Mouse (Mus musculus): Measurements from ENCODE around the gene Gm20696. TPM values are rescaled to one million over a fixed set of nuclear protein-coding genes. Genes with fewer than 3 reads are reported as not detected.

The Gm20696 gene
- polyA plus RNA-seq, 1 experiment from 2014 or later = 6.5 TPM

DNA sequence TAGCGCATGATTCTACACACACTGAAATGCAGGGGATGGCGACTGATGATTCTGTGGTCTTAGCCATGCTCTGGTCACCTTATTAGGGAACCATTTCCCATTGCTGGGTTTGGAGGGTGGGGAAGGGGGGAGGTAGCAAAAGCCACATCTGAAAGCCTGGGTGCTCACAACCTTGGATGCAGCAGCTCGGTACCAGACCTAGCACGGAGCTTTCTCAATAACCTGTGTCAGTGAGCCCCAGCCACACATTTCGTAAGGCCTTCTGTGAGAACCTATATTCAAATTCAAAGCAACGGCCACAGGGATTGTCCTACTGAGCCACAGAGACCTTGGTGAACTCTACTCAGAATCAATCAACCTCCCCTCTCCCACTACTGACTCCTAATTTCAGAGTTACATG, 254.0 kb downstream of the Gm20696 start:
- Histone ChIP-seq H3K27me3 (no peaks in the 10 kb centered on the region), H3K4me1 (peaks cover 8% of the 10 kb centered on the region; the same call in 1 of the 2 replicates), H3K4me2 (replicated peaks) (no peak overlapping the region), H3K36me3 (no peaks in the 10 kb centered on the region), H3K4me3 (no peak overlapping the region), H3K27ac (no peak overlapping the region), H3K9ac (no peak overlapping the region), H3K9me3 (no peaks in the 10 kb centered on the region)
- ATAC-seq (ENCODE audit: low FRiP score, low read depth) = no peak
- 87% methylated on average over 6 of the region's 6 CpGs for WGBS

DNA sequence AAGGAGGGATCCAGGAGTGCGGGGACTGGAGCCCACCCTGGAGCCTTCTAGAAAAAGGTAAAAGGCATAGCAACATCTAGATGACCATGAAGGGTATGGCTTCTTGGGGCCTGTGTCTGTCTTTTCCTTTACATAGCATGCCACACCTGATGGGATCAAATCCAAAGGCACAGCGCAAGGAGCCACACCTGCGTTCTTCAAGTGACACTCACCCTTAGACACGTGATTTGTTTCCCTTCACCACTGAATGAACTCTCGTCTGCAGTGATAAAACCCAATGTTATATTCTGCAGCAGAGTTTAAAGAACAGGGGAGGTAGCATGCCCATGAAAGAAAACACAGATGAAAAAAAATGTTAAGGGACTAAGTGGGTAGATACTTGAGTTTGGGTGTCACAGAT, 257.0 kb downstream of the Gm20696 start:
- Histone ChIP-seq H3K36me3 (no peaks in the 10 kb centered on the region), H3K27ac (no peak overlapping the region), H3K9ac (no peak overlapping the region), H3K4me1 (peaks cover 14% of the 10 kb centered on the region; the same call in 1 of the 2 replicates), H3K4me3 (no peak overlapping the region), H3K9me3 (no peaks in the 10 kb centered on the region), H3K4me2 (replicated peaks) (no peak overlapping the region), H3K27me3 (no peaks in the 10 kb centered on the region)
- ATAC-seq (ENCODE audit: low FRiP score, low read depth) = no peak
- 84% methylated on average over 5 of the region's 5 CpGs for WGBS

- WGBS = 80% methylated on average over 4 of the region's 4 CpGs
- Histone ChIP-seq H3K4me2 (replicated peaks) (no peak overlapping the region), H3K9me3 (no peaks in the 10 kb centered on the region), H3K9ac (no peak overlapping the region), H3K4me3 (no peak overlapping the region), H3K4me1 (peaks cover 14% of the 10 kb centered on the region; the same call in 1 of the 2 replicates), H3K36me3 (no peaks in the 10 kb centered on the region), H3K27ac (no peak overlapping the region), H3K27me3 (no peaks in the 10 kb centered on the region)
- no peak for ATAC-seq (ENCODE audit: low FRiP score, low read depth)
Observed at GRCm38 (mm10) chr6:99408880-99409279, 257.7 kb downstream of the Gm20696 start.

DNA sequence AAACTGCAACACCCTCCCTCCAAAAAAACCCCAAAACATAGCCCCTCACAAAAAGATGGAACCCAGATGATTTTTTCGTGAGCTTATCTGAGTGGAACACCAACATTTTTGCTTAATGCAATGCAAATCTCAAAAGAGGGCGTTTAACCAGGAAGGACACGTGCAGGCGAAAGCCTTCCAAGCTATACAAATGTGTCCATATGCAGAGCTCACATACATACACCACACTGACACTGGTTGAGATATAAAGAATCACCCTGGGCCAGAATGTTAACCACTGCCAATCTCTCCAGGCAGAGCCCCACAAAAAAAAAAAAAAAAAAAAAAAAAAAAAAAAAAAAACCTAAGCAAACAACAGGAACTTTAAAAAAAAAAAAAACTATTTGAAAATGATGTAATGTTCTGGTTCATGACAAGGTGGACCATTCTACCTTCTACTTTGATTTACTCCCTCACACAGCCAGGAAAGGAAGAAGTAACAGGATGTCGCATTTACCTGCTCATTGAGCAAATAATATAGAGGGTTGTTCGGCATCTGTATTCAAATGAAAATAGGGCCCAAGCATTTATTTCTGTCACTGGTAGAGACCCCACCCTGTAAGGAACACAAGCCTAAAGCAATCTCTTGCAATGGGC, 262.7 kb downstream of the Gm20696 start:
- H3K9me3 ChIP-seq = no peaks in the 10 kb centered on the region
- H3K4me3 ChIP-seq = no peak overlapping the region
- H3K4me2 ChIP-seq (replicated peaks) = no peak overlapping the region
- peaks cover 34% of the 10 kb centered on the region for H3K4me1 ChIP-seq
- no peak overlapping the region for H3K9ac ChIP-seq
- no peaks in the 10 kb centered on the region for H3K27me3 ChIP-seq
- ATAC-seq (ENCODE audit: low FRiP score, low read depth) = no peak
- no peak overlapping the region for H3K27ac ChIP-seq
- WGBS = 94% methylated on average over 6 of the region's 6 CpGs
- peaks cover 6% of the 10 kb centered on the region; the same call in 1 of the 2 replicates for H3K36me3 ChIP-seq

GRCm38 (mm10) chr6:99402941-99403340, 263.7 kb downstream of the Gm20696 start:
- H3K9me3 ChIP-seq = no peaks in the 10 kb centered on the region
- H3K36me3 ChIP-seq = peaks cover 11% of the 10 kb centered on the region
- no peak overlapping the region for H3K27ac ChIP-seq
- WGBS = 42% methylated on average over 9 of the region's 9 CpGs
- H3K4me2 ChIP-seq (replicated peaks) = no peak overlapping the region
- ATAC-seq (ENCODE audit: low FRiP score, low read depth) = no peak
- H3K9ac ChIP-seq = no peak overlapping the region
- no peak overlapping the region for H3K4me3 ChIP-seq
- no peaks in the 10 kb centered on the region for H3K27me3 ChIP-seq
- H3K4me1 ChIP-seq = peaks cover 34% of the 10 kb centered on the region

DNA sequence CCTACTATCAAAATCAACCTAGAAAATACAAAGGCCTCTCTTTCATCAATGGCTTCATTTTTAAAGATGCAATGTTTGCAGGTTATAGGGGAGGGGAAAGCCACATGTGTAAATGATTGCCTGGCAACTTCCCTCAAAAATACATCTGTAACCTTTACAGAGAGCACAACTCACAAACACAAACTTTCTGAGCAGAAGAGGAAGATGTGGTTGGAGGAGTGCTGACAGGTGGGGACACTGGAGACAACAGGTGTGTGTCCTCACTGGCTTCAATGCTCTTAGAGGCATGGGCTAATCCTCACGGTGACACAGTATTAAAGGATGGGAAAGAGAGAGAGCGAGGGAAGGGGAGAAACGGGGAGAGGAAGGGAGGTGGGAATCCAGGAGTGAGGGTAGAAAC, 264.2 kb downstream of the Gm20696 start:
- Histone ChIP-seq H3K4me3 (no peak overlapping the region), H3K27ac (no peak overlapping the region), H3K9me3 (no peaks in the 10 kb centered on the region), H3K27me3 (no peaks in the 10 kb centered on the region), H3K36me3 (peaks cover 16% of the 10 kb centered on the region), H3K9ac (no peak overlapping the region), H3K4me2 (replicated peaks) (no peak overlapping the region), H3K4me1 (peaks cover 34% of the 10 kb centered on the region)
- ATAC-seq (ENCODE audit: low FRiP score, low read depth) = no peak
- WGBS = 65% methylated on average over 3 of the region's 3 CpGs

DNA sequence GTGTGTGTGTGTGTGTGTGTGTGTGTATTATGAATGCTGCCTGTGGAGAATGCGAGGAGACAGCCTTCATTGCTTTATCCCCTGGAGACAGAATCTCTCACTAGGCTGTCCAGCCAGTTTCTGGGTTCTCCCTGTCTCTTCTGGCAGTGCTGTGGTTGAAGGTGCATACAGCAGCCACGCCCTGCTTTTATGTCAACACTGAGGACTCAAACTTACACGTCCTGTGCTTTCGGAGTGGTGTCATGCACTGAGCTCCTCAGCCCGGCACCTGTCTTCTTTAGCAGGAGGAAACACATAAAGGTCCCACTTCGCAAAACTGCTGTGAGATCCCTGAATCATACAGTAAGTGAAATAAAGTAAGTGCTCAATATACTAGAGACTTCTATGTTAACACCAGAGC, 264.8 kb downstream of the Gm20696 start:
- Histone ChIP-seq H3K27me3 (no peaks in the 10 kb centered on the region), H3K4me1 (peaks cover 34% of the 10 kb centered on the region), H3K9me3 (no peaks in the 10 kb centered on the region), H3K9ac (no peak overlapping the region), H3K4me2 (replicated peaks) (no peak overlapping the region), H3K4me3 (no peak overlapping the region), H3K36me3 (peaks cover 21% of the 10 kb centered on the region), H3K27ac (no peak overlapping the region)
- ATAC-seq (ENCODE audit: low FRiP score, low read depth) = no peak
- 74% methylated on average over 5 of the region's 6 CpGs for WGBS

DNA sequence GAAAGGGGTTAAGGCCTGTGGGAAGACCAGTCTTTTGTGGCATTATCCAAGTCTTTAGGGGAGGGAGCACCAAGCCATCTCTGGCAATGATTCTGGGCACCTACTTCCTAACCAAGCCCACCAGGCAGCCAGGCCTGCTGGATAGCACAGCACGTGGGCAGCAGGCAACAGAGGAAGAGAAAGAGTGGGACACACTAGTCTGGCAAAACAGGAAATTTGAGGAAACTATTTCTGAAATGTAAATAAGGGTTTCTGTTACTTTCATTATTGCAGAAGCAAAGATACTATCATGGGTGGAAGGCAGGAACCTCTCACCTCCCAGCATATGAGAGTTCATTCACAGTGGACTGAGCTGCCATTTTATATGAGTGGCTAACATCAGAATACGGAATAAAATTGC, 265.4 kb downstream of the Gm20696 start:
- Histone ChIP-seq H3K9ac (no peak overlapping the region), H3K27ac (no peak overlapping the region), H3K9me3 (no peaks in the 10 kb centered on the region), H3K4me2 (replicated peaks) (no peak overlapping the region), H3K27me3 (no peaks in the 10 kb centered on the region), H3K4me1 (peaks cover 30% of the 10 kb centered on the region), H3K36me3 (peaks cover 23% of the 10 kb centered on the region), H3K4me3 (no peak overlapping the region)
- ATAC-seq (ENCODE audit: low FRiP score, low read depth) = no peak
- WGBS = 46% methylated on average over 2 of the region's 2 CpGs

- Histone ChIP-seq H3K36me3 (peaks cover 23% of the 10 kb centered on the region), H3K4me1 (peaks cover 25% of the 10 kb centered on the region), H3K4me2 (replicated peaks) (no peak overlapping the region), H3K9me3 (no peaks in the 10 kb centered on the region), H3K9ac (no peak overlapping the region), H3K4me3 (no peak overlapping the region), H3K27me3 (no peaks in the 10 kb centered on the region), H3K27ac (no peak overlapping the region)
- WGBS = 56% methylated on average over 12 of the region's 12 CpGs
- no peak for ATAC-seq (ENCODE audit: low FRiP score, low read depth)
Observed at GRCm38 (mm10) chr6:99395745-99396144, 270.9 kb downstream of the Gm20696 start.

DNA sequence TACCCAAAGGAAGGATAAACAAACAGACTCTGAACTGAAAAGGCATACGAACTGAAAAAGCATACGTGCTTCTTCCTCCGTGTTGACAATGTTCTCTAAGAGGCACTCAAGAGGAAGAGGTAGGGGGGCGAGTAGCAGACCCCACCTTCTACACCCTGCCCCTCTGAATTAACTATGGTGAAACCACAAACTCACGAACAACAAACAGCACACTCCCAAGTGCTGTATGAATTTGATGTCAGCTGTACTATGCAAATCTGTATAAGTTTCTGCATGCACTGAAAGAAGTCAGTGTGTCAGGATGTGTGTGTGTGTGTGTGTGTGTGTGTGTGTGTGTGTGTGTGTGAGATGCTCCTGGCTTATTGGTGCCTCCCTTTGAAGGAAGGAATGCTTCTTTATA, 271.8 kb downstream of the Gm20696 start:
- Histone ChIP-seq H3K4me1 (peaks cover 22% of the 10 kb centered on the region), H3K36me3 (peaks cover 23% of the 10 kb centered on the region), H3K4me3 (no peak overlapping the region), H3K9me3 (no peaks in the 10 kb centered on the region), H3K27me3 (no peaks in the 10 kb centered on the region), H3K9ac (no peak overlapping the region), H3K27ac (no peak overlapping the region), H3K4me2 (replicated peaks) (no peak overlapping the region)
- WGBS = 75% methylated on average over 5 of the region's 5 CpGs
- ATAC-seq (ENCODE audit: low FRiP score, low read depth) = no peak

- Histone ChIP-seq H3K27me3 (no peaks in the 10 kb centered on the region), H3K36me3 (peaks cover 9% of the 10 kb centered on the region; the same call in 1 of the 2 replicates), H3K4me2 (replicated peaks) (no peak overlapping the region), H3K27ac (no peak overlapping the region), H3K9ac (no peak overlapping the region), H3K4me3 (no peak overlapping the region), H3K9me3 (no peaks in the 10 kb centered on the region), H3K4me1 (peaks cover 41% of the 10 kb centered on the region)
- no peak for ATAC-seq (ENCODE audit: low FRiP score, low read depth)
- WGBS = 90% methylated on average over 6 of the region's 6 CpGs
Observed at GRCm38 (mm10) chr6:99392484-99392883, 274.1 kb downstream of the Gm20696 start.

DNA sequence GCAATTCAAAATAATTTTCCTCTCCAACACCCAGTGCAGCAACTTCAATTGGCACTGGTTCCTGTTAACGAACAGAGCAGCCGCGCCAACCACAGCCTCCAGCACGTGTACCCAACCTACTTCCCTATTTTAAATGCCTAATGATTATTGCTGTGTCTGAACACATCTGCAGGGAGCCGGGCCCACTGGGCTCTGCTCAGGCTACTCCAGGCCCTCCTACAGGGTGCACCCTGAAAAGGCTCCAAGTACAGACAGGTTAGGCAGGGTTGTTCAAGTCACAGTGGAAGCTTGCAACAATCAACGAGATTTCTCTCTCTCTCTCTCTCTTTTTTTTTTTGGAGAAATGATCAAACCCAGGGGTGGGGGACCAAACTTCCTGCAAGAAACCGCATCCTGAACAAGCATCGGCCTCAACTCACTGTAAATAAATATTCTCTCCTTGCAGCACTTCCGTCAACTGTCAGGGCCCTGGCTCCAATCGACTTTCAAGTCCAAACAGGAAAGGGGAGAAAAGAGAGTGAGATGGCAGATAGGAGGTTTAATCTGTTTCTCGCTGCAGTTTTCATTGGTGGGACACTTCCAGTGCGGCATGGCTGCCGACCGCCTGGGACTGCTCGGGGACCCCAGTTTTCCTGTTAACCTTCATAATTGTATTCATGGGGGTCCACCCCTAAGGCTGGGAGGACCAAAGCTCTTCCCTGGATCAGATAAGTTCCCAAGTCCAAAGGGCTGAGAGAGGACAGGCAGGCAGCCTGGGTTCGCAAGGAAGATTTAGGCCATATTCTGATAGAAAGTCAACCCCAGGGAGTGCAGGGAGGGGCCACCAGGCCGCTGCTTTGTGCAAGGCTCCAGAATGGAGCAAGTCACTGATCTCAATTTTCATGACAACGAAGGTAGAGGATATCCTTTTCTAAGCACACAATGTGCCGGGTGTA, 277.6 kb downstream of the Gm20696 start:
- ATAC-seq (ENCODE audit: low FRiP score, low read depth) = no peak
- no peaks in the 10 kb centered on the region for H3K9me3 ChIP-seq
- no peak overlapping the region for H3K4me2 ChIP-seq (replicated peaks)
- H3K9ac ChIP-seq = no peak overlapping the region
- H3K4me1 ChIP-seq = peaks cover 28% of the 10 kb centered on the region
- H3K36me3 ChIP-seq = no peaks in the 10 kb centered on the region
- no peak overlapping the region for H3K4me3 ChIP-seq
- no peaks in the 10 kb centered on the region for H3K27me3 ChIP-seq
- 66% methylated on average over 19 of the region's 19 CpGs for WGBS
- H3K27ac ChIP-seq = no peak overlapping the region; the same call in 1 of the 2 replicates
